Mouse (Mus musculus) embryo, embryonic 11.5 days (tissue): ENCODE results near the gene Themis.

ENCODE experiments used
- DNase-seq: peaks from one replicate; pipeline ENCODE4 v3.0.0-alpha.2; 2012; ENCODE audit warnings: low read depth, low spot score

Themis gene

DNA sequence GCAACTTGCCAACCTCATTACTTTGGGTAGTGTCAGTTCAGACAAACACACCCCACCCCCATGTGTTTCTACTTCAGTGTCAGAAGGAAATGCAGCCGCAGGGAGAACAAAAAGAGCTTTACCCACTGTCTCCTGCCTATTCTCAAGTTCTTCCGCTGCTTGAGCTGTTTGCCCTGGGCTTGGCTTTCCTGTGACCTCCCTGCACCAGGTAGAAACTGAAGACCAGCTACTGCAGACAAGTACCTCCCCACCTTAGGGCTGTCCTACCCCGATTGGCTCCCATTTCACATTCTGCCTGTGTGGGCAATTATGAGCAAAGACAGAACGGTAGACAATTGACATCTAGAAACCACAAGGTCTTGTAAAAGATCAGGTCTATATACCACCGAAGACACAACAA lies at the start of gene Themis:
Gene Themis (plus strand): TSS at position 100 of the 400 bp plus-strand sequence.
- DNase-seq: no peak

DNA sequence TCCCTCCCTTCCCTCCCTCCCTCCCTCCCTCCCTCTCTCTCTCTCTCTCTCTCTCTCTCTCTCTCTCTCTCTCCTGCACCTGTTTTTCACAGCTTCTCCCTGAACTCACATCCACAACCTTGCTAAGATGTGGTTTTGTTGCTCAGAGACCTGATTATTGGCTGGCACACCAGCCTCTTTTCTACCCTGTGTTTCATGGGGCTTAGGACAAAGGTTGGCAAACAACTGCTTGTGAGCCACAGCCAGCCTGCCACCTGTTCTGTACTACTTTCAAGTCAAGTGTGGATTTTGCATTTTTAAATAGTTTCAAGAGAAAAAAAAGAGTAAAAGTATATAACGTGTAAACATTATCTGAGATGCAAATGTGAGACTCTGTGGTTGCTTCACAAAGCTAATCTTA lies 48.7 kb upstream of the Themis start:
- DNase-seq: no peak

DNA sequence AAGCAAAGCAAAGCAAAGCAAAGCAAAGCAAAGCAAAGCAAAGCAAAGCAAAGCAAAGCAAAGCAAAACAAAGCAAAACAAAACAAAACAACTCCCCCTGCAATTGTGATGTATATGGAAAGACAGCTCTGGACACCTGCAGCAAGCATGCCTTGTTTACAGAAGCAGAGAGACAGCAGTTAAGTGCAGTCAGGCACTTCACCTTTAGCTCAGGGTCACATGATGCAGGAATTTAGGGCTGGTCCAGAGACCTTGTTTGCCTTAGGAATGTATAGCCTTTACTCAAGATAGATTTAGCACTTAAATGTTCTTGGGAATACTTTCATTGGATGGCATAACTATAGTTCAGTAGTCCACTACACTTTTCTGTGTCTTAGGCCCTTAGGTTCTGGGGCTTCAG lies 32.1 kb upstream of the Themis start:
- DNase-seq: no peak

DNA sequence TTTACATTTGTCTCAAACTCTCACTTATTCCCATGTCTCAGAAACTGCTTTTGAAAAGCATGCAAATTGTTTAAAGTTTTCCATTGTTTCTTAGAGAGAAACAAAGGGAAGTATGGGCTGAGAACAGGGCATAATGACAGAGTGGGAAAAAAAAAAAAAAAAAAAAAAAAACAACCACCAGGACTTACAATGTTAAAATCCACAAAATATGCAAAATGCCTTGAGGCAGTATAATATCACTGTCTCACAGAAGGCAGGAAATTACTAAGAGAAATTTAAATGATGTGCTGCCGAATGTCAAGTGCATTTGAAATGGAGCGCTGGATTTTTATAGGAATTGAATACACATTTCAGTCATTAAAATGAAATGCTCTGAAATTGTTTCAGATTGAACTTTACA lies 26.3 kb upstream of the Themis start:
- no peak for DNase-seq

DNA sequence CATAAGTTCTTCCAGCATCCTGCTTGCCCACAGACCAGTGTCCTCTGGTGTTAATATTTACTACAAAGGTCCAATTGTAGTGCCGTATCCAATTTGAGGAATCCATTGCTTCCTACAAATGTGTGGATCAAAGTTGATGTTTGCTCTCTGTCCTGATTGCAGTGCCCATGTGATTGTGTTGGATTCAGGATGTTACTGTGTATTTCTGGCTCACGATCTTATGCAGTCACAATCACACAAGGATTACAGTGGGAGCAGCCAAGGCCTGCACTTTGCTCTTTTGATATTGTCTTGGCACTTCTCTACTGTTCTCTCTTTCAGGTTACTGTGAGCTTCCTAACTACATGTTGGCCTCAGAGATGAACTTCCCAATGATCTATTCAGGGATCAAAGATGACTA lies 20.3 kb upstream of the Themis start:
- no peak for DNase-seq

DNA sequence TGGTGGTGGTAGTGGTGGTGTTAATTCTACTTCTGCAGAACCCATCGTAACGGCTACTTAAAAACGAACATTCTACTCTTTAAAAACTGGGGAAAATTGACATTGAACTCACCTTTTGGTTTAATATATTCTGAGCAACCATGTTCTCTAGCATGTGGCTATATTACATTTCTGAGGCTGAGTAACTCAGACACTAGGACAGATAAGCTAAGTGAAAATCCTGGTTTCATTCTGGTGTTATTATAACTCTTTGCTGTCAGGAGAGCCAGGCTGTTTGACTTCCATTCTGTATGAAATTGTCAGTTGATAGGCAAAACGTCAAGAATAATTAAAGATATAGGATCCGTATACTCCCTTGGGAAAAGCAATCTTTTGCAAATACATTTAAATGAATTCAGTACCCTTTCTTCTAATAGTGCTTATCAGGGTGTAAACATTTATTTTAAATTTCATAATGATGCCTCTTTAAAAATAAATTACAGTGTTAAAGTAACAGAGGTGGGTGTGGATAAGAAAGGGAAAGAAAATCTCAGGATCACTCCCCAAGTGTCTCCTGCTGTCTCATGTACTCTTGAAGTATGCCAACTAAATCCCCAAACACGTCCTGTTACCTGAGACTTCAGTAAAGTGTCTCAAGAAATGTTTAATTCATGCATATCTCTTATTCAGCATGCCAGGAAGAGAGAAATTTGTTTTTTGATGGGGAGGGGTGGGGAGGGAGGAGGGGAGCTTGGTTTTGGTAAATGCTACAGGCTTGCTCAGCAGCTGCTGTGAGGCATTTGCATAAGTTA lies 18.9 kb upstream of the Themis start:
- no peak for DNase-seq

DNA sequence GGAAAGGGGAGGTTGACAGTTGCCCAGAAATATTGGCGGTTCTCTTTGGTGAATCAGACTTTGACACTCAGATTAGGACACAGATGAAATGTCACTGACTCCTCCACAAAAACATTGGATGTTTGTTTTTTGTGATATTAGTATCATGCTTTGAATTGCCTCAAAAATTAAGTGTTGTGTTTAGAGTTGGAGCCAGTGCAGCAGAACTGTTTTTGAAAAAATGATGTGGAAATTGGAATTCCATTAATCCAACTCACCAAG lies 18.3 kb upstream of the Themis start:
- DNase-seq: no peak

DNA sequence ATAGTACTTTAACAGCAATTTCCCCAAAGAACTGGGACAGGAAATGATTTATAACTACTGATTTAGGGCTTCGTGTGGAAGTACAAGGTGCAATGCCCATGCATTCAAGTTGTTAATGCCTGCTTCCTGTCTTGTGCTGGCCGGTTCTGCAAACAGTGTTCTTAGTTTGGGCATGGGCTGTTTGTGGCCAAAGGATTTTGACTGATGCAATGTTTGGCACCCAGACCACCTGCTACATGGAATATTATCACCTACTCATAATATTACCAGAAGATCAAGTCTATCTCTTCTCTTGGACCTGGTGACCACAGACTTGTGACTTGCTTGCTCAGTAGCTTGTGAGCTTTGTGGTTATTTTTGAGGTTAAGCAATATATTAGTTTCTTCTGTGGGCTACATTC lies 16.2 kb upstream of the Themis start:
- no peak for DNase-seq

DNA sequence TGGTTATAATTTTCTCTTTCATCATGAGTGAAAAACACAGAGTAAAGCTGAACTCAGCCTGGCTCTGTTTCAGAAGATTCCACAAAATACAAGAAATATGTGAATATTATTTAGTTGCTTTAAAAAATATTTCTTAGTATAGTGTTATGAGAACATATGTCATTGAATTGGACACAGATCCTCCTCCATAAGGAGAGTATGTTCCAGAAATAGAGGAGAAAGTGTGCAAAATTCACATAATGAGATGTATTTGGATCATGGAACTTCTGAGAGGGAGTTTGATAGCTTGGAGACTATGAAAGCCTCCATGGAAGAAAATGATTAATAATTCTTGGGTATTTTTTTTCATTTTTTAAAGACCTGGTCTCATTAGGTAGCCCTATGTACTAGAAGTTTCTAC lies 13.4 kb upstream of the Themis start:
- DNase-seq: no peak

DNA sequence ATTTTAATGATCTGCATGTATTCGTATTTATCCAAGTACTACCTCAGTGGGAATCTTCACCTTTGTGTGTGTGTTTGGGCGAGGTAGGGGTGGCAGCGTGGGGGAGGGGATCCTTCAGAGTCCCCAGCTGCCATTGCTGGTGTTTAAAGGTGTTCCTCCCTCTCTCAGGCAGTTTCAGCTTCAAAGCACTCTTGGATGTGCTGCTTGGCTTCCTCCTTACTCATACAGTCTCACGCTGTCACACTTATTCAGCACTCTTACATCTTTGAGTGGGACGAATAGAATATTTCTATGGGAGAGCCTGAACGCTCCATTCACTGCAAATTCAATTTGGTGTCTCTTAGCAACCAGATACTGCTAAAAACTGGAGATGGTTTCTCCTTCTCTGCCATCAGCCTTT lies 3.0 kb upstream of the Themis start:
- DNase-seq: no peak

DNA sequence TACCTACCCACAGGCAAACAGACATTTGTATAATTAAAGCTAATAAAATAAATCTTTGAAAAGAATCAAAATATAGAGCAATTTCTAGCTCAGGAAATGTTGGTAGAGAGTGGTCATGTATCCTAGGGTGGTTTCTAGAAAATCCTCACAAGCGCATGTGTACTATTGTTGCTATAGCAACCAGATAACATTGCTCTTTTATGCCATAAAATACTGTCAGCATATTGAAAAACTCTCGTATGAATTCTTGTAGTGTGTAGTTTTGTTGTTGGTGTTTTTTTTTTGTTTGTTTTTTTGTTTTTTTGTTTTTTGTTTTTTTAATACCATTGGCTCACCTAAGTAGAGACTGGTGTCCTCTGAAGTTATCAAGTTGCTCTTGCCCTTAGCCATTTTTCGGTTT lies 5.8 kb downstream of the Themis start:
- no peak for DNase-seq

DNA sequence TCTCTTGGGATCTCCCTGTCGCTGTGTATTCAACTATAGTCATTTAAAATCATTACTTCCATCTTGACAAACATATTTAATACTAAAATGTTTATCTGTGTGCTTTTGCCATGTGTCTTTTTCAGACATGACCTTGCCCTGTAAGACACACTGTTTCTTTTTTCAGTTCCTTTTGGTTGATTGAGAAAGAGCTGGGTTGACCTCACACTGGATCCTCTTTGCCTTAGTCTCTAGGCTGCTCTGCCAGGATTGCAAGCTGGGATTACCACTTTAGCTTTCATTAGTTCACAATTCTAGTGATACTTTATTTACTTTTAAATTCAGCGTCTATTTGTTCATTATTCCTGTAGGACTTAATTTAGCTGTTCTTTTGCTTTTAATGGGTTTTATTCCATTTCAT lies 7.2 kb downstream of the Themis start:
- no peak for DNase-seq

DNA sequence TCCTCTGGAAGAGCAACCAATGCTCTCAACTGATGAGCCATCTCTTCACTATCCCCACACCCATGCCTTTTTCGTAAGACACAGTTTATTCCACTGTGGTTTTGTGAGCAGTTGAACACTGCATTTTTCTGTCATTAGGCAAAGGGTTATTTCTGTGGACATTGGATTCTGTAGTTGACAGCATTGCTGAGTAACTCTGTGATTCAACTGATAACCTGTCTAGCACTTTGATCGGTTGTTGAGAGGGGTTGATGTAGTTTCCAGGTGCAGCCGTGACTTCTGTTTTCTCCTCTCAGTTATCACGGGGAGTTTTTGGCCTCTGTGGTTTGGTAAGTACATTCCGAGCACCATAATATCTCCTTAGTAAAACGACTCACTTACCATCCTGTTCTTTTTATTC lies 26.8 kb downstream of the Themis start:
- no peak for DNase-seq

DNA sequence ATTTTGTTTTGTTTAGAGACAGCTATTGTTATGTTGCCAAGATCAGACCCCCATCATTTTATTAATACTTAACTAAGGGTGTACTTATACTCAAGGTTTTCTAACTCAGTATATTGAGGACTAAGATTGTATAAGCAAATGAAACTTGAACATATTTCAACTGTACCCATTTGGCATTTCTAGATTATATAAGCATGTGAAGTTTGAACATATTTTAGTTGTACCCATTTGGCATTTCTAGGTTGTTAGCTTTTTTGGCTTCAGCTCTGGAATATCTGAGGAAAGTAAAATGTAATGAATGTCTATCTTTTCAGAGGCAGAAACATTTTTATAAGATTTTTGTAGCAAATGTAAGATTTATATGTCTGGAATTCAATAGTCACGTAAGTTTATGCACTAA lies 27.9 kb downstream of the Themis start:
- no peak for DNase-seq

DNA sequence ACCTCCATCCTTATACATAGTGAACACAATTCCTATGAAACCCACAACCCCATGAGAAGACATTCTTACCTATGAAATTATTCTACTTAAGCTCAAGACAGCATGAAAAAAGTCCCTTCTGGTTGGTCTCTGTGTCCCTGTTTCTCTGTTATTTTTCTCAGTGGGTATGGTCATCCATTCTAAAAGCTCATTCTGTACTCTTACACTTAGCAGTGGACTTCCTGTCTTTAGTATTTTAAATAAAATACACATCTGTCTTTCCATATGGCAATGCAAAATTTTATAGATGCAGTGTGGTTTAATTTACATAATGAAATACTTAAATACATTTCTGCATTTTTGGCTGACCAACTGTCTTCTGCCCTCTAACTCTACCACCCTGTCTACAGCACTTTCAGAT lies 30.0 kb downstream of the Themis start:
- DNase-seq: no peak

DNA sequence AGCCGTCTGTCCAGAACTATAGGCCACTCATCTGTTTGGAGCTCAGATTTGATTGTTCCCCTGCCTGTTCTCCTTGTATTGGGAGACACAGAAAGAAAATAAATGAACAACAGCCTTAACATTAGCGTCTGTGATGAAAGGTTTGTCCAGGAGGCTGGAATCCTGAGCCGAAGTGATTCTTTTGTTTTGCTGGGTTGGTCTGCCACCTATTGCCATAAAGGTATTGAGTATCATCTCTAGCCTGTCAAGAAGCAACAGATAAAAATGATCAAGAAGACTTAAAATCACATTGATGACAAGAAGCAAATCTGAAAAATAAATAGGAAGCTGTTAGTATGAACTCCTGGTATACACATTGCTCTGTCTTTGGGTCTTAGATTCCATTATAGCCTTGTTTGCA lies 53.7 kb downstream of the Themis start:
- DNase-seq: no peak

DNA sequence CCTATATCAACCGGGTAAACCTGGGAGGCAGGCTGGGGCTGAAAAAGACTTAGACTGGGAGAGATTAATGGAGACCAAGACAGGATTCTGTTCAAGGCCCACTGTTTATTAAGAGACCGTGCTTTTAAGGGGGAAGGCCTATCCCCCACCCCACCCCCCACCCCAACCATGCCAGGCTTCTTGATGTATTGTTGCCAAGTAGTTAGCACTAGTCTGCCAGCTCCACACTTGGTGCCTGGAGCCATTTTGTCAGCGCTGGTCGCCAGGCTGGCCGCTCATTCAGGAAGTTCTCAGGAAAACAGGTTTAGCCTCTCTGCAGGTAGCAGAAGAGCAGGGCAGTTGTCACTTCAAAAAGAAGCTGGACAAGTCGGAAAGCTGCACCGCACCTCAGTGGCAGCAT lies 55.1 kb downstream of the Themis start:
- no peak for DNase-seq

DNA sequence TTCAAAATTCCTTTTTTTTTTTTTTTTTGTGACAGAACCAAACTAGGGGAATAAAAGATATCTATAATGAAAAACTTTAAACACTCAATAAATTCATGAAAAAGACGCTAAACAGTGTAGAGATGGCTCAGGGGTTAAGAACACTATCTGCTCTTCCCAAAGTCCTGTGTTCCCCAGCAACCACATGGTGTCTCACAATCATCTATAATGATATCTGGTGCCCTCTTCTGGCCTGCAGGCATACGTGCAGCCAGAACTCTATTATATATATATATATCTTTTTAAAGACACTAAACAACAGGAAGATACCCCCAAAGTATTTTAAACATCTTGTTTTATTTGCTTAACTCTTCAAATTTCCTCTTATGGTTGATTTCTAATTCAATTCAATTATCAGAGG lies 62.0 kb downstream of the Themis start:
- DNase-seq: no peak

DNA sequence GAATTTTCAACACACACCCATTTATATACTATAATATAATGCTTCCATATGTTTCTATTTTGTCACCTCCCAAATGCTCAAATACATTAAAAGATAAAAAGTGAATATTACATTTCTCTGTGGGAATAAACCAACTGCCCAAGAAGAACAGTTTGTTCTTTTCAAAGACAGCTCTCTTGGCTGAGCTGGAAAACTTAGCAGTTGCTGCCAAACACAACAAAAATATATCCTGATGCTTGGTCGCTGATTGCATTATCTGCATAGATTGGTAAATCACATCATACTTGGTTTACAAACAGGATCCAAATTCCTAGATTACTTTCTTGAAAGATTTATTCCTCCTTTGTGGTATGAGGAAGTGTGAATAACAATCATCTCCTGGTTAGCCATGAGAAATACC lies 69.8 kb downstream of the Themis start:
- DNase-seq: no peak

DNA sequence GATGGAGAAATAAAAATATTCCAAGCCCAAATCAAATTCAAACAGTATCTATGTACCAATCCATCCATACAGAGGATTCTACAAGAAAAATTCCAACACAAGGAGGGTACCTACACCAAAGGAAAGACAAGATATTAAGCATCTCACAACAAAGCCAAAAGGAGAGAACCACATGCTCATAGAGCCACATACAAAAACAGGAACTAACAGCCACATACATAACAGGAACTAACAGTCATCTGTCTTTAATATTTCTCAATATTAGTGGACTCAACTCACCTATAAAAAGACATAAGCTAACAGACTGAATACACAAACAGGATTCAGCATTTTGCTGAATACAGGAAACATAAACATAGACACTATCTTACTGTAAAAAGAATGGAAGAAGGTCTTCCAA lies 78.3 kb downstream of the Themis start:
- no peak for DNase-seq

DNA sequence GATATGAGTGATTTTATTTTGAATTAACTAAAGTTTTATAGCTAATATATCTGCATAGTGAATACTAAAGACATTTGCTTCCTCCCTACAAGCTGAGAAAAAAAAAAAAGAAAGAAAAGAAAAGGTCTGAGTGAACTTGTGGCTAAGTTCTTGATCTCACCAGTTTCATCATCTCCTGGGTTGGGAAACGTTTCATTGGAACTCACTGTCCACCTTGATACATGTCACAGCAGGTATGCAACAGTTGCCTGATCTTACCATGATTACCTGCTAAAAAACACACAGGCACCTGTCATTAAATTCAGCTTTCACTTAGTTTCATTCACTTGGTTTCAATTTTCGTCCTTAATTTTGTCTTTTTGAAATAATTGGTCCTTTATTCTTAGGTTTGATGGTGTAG lies 85.2 kb downstream of the Themis start:
- no peak for DNase-seq

DNA sequence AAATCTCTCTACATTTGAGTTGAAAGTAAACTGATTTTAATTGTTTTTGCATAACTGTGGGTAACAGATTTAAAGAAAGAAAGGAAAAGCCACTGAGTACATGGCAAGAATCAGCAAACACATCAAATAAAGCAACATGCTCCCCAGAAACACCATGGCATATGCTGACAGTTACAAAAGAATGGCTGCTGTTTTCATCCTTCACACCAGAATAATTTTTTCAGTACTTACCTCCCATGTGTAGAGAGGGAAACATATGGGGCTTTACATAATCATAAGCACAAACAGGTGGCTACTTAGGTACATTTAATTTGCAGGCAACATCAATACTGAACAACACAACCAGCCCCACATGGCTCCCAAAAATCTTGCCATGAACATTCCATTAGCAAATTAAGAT lies 86.8 kb downstream of the Themis start:
- DNase-seq: no peak

DNA sequence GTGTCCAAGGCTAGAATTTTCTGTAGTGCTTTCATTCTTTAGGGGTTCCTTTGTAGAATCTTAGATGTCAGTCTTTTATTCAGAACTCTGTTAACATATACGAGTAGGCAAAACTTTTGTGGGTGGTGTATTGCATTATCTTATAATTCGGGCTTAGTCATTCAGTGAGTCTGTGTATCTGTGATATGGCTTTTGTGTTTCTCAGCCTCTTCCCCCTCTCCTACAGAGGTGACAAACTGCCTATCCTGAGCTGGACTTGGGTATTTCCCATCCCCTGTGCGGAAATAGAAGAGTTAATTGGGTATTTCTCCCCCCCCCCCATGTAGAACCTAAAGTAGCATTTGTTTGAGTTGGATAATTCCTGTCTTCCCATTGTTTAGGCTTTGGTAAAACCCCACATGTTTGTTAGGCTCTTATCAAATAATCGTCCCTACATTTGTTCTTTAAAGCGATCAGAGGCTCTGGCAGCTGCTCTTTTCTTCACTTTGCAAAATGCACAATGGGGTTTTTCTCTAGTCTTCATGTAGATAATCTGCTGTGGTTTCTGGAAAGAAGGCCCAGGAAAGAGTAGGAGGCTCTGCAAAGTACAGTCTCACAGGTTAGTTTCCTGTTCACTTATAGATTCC lies 108.7 kb downstream of the Themis start:
- DNase-seq: no peak

DNA sequence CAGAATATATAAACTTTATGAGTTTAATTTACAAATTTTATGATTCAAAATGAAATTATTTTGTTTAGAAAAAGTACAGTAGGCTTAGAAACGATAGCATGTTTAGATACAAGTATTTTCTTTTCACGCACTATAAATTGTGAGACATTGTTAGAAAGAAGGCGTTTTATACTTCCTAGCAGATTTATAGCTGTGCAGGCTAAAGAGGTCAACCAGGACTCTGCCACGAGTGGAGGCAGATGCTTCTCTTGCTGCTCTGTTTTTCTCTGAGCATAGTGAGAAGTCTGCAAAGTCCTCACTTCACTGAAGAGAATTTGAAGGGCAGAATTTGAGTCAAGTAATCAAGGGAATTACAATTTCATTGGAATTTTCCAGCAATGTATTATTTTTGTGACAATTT lies 131.3 kb downstream of the Themis start:
- DNase-seq: no peak
